ENCODE assay signal across 9 mouse cellular contexts in genomic region chr10:63060406-63060805, GRCm38 (mm10). TPM values are rescaled to one million over a fixed set of nuclear protein-coding genes. Genes with fewer than 3 reads are reported as not detected.
DNase-seq lines count a peak whose midpoint lies in the region; ATAC-seq lines count a peak whose summit lies in the region.
"Had no signal": no experiment of that assay in that cellular context is flagged by ENCODE, and none has a peak within 500 bp of the region (broad histone marks: within the 10 kb centered on the region; RNA-seq: fewer than 3 reads in every experiment).

No protein-coding gene starts in this region.

- H3K27ac ChIP-seq in kidney, embryonic 16.5 days (ENCODE audit: low read length) = peak overlapping the region; percentile 67; the same call in 1 of the 2 replicates
- no peak overlapping the region for H3K27ac ChIP-seq in forebrain, embryonic 10.5 days
- H3K27ac ChIP-seq: macrophage had no signal

- H3K27me3 ChIP-seq in kidney, embryonic 16.5 days (ENCODE audit: insufficient read depth, low read length) = no peaks in the 10 kb centered on the region
- H3K27me3 ChIP-seq in forebrain, embryonic 10.5 days (ENCODE audit: poor library complexity, severe bottlenecking) = no peaks in the 10 kb centered on the region

- no peak overlapping the region for H3K4me3 ChIP-seq in kidney, embryonic 16.5 days (ENCODE audit: low read length)
- H3K4me3 ChIP-seq in forebrain, embryonic 10.5 days = no peak overlapping the region

- no peaks in the 10 kb centered on the region for H3K36me3 ChIP-seq in kidney, embryonic 16.5 days (ENCODE audit: insufficient read depth, low read length)
- no peaks in the 10 kb centered on the region for H3K36me3 ChIP-seq in forebrain, embryonic 10.5 days (replicated peaks)

- intact Hi-C loops in gastrocnemius, postnatal 14 days (cut with DNase I; ENCODE audit: low total_unique reads) = loop anchor here (5.0 kb wide), 1 partner anchor 33 kb away; no protein-coding TSS in a partner anchor

- no peak overlapping the region for H3K9ac ChIP-seq in kidney, embryonic 16.5 days (replicated peaks; ENCODE audit: low read length)

- H3K4me1 ChIP-seq in kidney, embryonic 16.5 days (ENCODE audit: insufficient read depth, low read length) = 0 out of 2 replicates have a peak, but pooled peaks cover 8% of the 10 kb centered on the region
- peaks cover 23% of the 10 kb centered on the region for H3K4me1 ChIP-seq in forebrain, embryonic 10.5 days

- no peaks in the 10 kb centered on the region for H3K9me3 ChIP-seq in kidney, embryonic 16.5 days (ENCODE audit: low read length)
- no peaks in the 10 kb centered on the region for H3K9me3 ChIP-seq in forebrain, embryonic 10.5 days

- no peak overlapping the region for H3K4me2 ChIP-seq in kidney, embryonic 16.5 days (replicated peaks; ENCODE audit: low read depth, low read length)

- ATAC-seq in kidney, embryonic 16.5 days (ENCODE audit: low FRiP score, low TSS enrichment) = no peak
- ATAC-seq in megakaryocyte, adult 5-6 weeks (ENCODE audit: poor library complexity, severe bottlenecking) = peak; percentile 45

- WGBS in kidney, embryonic 16.5 days = 31% methylated on average over 11 of the region's 11 CpGs
- WGBS in forebrain, embryonic 10.5 days = 85% methylated on average over 11 of the region's 11 CpGs

- peak; percentile 40 for DNase-seq in adrenal gland, adult 8-10 months
- peak; percentile 55 for DNase-seq in gonadal fat pad, adult 2 months (ENCODE audit: low read depth)
- DNase-seq in cerebellum, adult 8-10 months = no peak
- no peak for DNase-seq in forebrain, embryonic 10.5 days (ENCODE audit: extremely low spot score, low spot score)
- no peak for DNase-seq in layer of hippocampus, postnatal 14 days (ENCODE audit: low spot score in 2 of 2)
- DNase-seq in gastrocnemius, postnatal 14 days = no peak

RNA-seq across cellular contexts. Expression of gene Pbld1, which starts 0.4 kb away (rescaled TPM):
- 1 to 10 TPM in 3 of 4 experiments, under 1 TPM in 1; 0.78 to 3.3 (median 1.6) TPM for total RNA-seq in adrenal gland, adult 8-10 months (2022)
- 0.93 and 1.6 TPM in 2 replicates for polyA plus RNA-seq in gonadal fat pad, adult 2 months (2012; rRNA removed)
- polyA plus RNA-seq in kidney, embryonic 16.5 days (2015; fragmentation: Nextera tagmentation; extraction: Ambion mirVana) = 9.6 and 10.6 TPM in 2 replicates
- 3.8 and 5.2 TPM in 2 replicates for total RNA-seq in megakaryocyte, adult 5-6 weeks (2015)
- 1.7 and 2.0 TPM in 2 replicates for total RNA-seq in megakaryocyte, adult 5-6 weeks (2017)
- 1.5 and 1.8 TPM in 2 replicates for polyA plus RNA-seq in forebrain, embryonic 10.5 days (2016; fragmentation: Nextera tagmentation; extraction: Ambion mirVana)
- under 1 TPM; 0.21 to 0.48 TPM for total RNA-seq in layer of hippocampus, postnatal 14 days (2021)
- total RNA-seq in gastrocnemius, postnatal 14 days (2021) = under 1 TPM; 0.45 to 0.47 TPM
- polyA plus RNA-seq: macrophage had no signal

RNA-seq across cellular contexts. Expression of gene Pbld2, which starts 36.3 kb away (rescaled TPM):
- 1 to 10 TPM; 4.4 to 6.3 (median 5.1) TPM for total RNA-seq in adrenal gland, adult 8-10 months (2022)
- polyA plus RNA-seq in gonadal fat pad, adult 2 months (2012; rRNA removed) = 6.4 and 6.9 TPM in 2 replicates
- 5.0 and 6.1 TPM in 2 replicates for polyA plus RNA-seq in kidney, embryonic 16.5 days (2015; fragmentation: Nextera tagmentation; extraction: Ambion mirVana)
- total RNA-seq in megakaryocyte, adult 5-6 weeks (2015) = not detected in 2 replicates
- total RNA-seq in megakaryocyte, adult 5-6 weeks (2017) = not detected in 2 replicates
- 0.76 and 0.93 TPM in 2 replicates for polyA plus RNA-seq in forebrain, embryonic 10.5 days (2016; fragmentation: Nextera tagmentation; extraction: Ambion mirVana)
- total RNA-seq in layer of hippocampus, postnatal 14 days (2021) = 1 to 10 TPM; 1.8 to 3.0 TPM
- 1 to 10 TPM; 1.8 to 2.0 TPM for total RNA-seq in gastrocnemius, postnatal 14 days (2021)

RNA-seq across cellular contexts. Expression of gene Hnrnph3, which starts 36.4 kb away (rescaled TPM):
- 10 to 100 TPM; 33.2 to 80.1 (median 50.9) TPM for total RNA-seq in adrenal gland, adult 8-10 months (2022)
- polyA plus RNA-seq in gonadal fat pad, adult 2 months (2012; rRNA removed) = 12.4 and 16.2 TPM in 2 replicates
- polyA plus RNA-seq in kidney, embryonic 16.5 days (2015; fragmentation: Nextera tagmentation; extraction: Ambion mirVana) = 116 and 138 TPM in 2 replicates
- total RNA-seq in megakaryocyte, adult 5-6 weeks (2015) = 23.4 and 28.8 TPM in 2 replicates
- 31.2 and 34.4 TPM in 2 replicates for total RNA-seq in megakaryocyte, adult 5-6 weeks (2017)
- polyA plus RNA-seq in forebrain, embryonic 10.5 days (2016; fragmentation: Nextera tagmentation; extraction: Ambion mirVana) = 218 and 221 TPM in 2 replicates
- total RNA-seq in layer of hippocampus, postnatal 14 days (2021) = 10 to 100 TPM; 31.0 to 39.5 TPM
- 10 to 100 TPM; 12.6 to 14.4 TPM for total RNA-seq in gastrocnemius, postnatal 14 days (2021)

RNA-seq across cellular contexts. Expression of gene Atoh7, which starts 39.0 kb away (rescaled TPM):
- total RNA-seq in adrenal gland, adult 8-10 months (2022) = not detected
- 0.05 TPM in 1 of 2 replicates, not detected in the other for polyA plus RNA-seq in gonadal fat pad, adult 2 months (2012; rRNA removed)
- polyA plus RNA-seq in kidney, embryonic 16.5 days (2015; fragmentation: Nextera tagmentation; extraction: Ambion mirVana) = not detected in 2 replicates
- total RNA-seq in megakaryocyte, adult 5-6 weeks (2015) = not detected in 2 replicates
- not detected in 2 replicates for total RNA-seq in megakaryocyte, adult 5-6 weeks (2017)
- polyA plus RNA-seq in forebrain, embryonic 10.5 days (2016; fragmentation: Nextera tagmentation; extraction: Ambion mirVana) = 0.55 and 0.73 TPM in 2 replicates
- total RNA-seq in layer of hippocampus, postnatal 14 days (2021) = 1 to 10 TPM; 1.3 to 2.7 TPM
- 1 to 10 TPM in 1 of 2 experiments, under 1 TPM in 1; 0.41 to 1.1 TPM for total RNA-seq in gastrocnemius, postnatal 14 days (2021)
- polyA plus RNA-seq: macrophage had no signal

Comparison
In these comparisons a context has a peak if more than half of its experiments do, and no peak if none do; other contexts are left out.
1. DNase-seq: peak in adrenal gland, adult 8-10 months (single experiment) and gonadal fat pad, adult 2 months (single experiment); none in cerebellum, adult 8-10 months (single experiment), forebrain, embryonic 10.5 days (single experiment), layer of hippocampus, postnatal 14 days (0 of 2) and gastrocnemius, postnatal 14 days (single experiment).